Mouse (Mus musculus): Measurements from ENCODE around the gene Sdc4. TPM values are rescaled to one million over a fixed set of nuclear protein-coding genes. Genes with fewer than 3 reads are reported as not detected.

Sdc4 gene
- polyA plus RNA-seq, 1 experiment from 2014 or later = 19.6 TPM

- no peak overlapping the region for H3K4me3 ChIP-seq
- peaks cover 21% of the 10 kb centered on the region for H3K27me3 ChIP-seq (ENCODE audit: poor library complexity, severe bottlenecking)
- no peaks in the 10 kb centered on the region for H3K9me3 ChIP-seq
- peak overlapping the region; percentile 15; the same call in 1 of the 2 replicates for H3K27ac ChIP-seq
- no peaks in the 10 kb centered on the region; the same call in 1 of the 2 replicates for H3K36me3 ChIP-seq (replicated peaks)
- DNase-seq (ENCODE audit: extremely low spot score, low spot score) = no peak
- WGBS = 54% methylated on average over 5 of the region's 5 CpGs
- peaks cover 78% of the 10 kb centered on the region for H3K4me1 ChIP-seq
Measured at GRCm38 (mm10) chr2:164435216-164436090, 8.2 kb downstream of the Sdc4 start.

GRCm38 (mm10) chr2:164434681-164435080, 9.0 kb downstream of the Sdc4 start:
- H3K4me1 ChIP-seq = peaks cover 77% of the 10 kb centered on the region
- WGBS = 92% methylated on average over 3 of the region's 3 CpGs

GRCm38 (mm10) chr2:164433278-164433895, 10.3 kb downstream of the Sdc4 start:
- 79% methylated on average over 9 of the region's 9 CpGs for WGBS
- H3K27ac ChIP-seq = peak overlapping the region; percentile 68; the same call in 1 of the 2 replicates
- H3K4me1 ChIP-seq = peaks cover 84% of the 10 kb centered on the region

More at GRCm38 (mm10) chr2:164434681-164435080, 9.0 kb downstream of the Sdc4 start:
- no peak for DNase-seq (ENCODE audit: extremely low spot score, low spot score)
- no peaks in the 10 kb centered on the region for H3K36me3 ChIP-seq (replicated peaks)
- H3K27me3 ChIP-seq (ENCODE audit: poor library complexity, severe bottlenecking) = peaks cover 25% of the 10 kb centered on the region
- H3K4me3 ChIP-seq = no peak overlapping the region
- no peaks in the 10 kb centered on the region for H3K9me3 ChIP-seq
- H3K27ac ChIP-seq = no peak overlapping the region

DNA sequence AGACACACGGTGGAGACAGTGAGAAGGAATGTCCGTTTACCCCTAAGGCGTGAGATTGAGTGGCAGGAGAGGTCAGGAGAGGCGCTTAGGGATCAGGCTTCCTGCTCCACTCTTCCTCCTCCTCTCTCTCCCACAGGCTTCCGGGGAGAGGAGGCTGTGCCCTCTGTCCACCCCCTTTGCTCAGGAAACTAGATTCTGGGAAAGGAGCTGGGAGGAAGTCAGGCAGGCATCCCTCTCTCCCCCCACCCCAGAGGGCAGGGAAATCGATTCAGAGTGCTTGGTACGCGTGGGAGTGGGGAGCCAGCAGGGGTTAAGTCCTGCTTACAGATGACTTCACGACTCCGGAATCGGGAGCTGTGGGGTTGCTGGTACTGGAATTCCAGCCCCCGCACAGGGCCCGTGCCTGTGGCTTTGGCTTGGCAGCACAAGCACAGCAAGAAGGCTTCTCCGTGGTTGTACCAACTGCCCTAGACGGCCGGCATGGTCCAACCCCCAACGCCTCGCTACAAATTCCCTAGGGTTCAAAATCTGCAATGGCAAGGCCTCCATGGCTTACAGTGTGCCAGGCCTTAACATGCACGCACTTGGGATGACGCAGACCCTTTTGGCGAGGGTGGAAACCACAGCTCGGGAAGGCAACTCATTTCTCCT, 11.0 kb downstream of the Sdc4 start:
- no peak for DNase-seq (ENCODE audit: extremely low spot score, low spot score)
- Histone ChIP-seq H3K27me3 (ENCODE audit: poor library complexity, severe bottlenecking) (peaks cover 39% of the 10 kb centered on the region), H3K4me1 (peaks cover 80% of the 10 kb centered on the region), H3K36me3 (replicated peaks) (peaks cover 13% of the 10 kb centered on the region), H3K27ac (peak overlapping the region; percentile 68; the same call in 1 of the 2 replicates), H3K9me3 (no peaks in the 10 kb centered on the region), H3K4me3 (no peak overlapping the region)
- WGBS = 37% methylated on average over 22 of the region's 22 CpGs

More at GRCm38 (mm10) chr2:164433278-164433895, 10.3 kb downstream of the Sdc4 start:
- no peak for DNase-seq (ENCODE audit: extremely low spot score, low spot score)
- H3K36me3 ChIP-seq (replicated peaks) = peaks cover 6% of the 10 kb centered on the region; the same call in 1 of the 2 replicates
- no peaks in the 10 kb centered on the region for H3K9me3 ChIP-seq
- no peak overlapping the region for H3K4me3 ChIP-seq
- peaks cover 38% of the 10 kb centered on the region for H3K27me3 ChIP-seq (ENCODE audit: poor library complexity, severe bottlenecking)

GRCm38 (mm10) chr2:164431676-164432465, 11.8 kb downstream of the Sdc4 start:
- H3K4me1 ChIP-seq = peaks cover 72% of the 10 kb centered on the region

GRCm38 (mm10) chr2:164430697-164431096, 13.0 kb downstream of the Sdc4 start:
- Histone ChIP-seq H3K27me3 (ENCODE audit: poor library complexity, severe bottlenecking) (peaks cover 39% of the 10 kb centered on the region), H3K9me3 (no peaks in the 10 kb centered on the region), H3K4me1 (peaks cover 67% of the 10 kb centered on the region), H3K36me3 (replicated peaks) (peaks cover 13% of the 10 kb centered on the region), H3K4me3 (no peak overlapping the region), H3K27ac (no peak overlapping the region)
- no peak for DNase-seq (ENCODE audit: extremely low spot score, low spot score)
- WGBS = 10% methylated on average over 7 of the region's 7 CpGs

More at GRCm38 (mm10) chr2:164431676-164432465, 11.8 kb downstream of the Sdc4 start:
- peaks cover 39% of the 10 kb centered on the region for H3K27me3 ChIP-seq (ENCODE audit: poor library complexity, severe bottlenecking)
- H3K4me3 ChIP-seq = no peak overlapping the region
- 65% methylated on average over 9 of the region's 9 CpGs for WGBS
- peak overlapping the region; percentile 68; the same call in 1 of the 2 replicates for H3K27ac ChIP-seq
- H3K36me3 ChIP-seq (replicated peaks) = peaks cover 13% of the 10 kb centered on the region
- no peaks in the 10 kb centered on the region for H3K9me3 ChIP-seq
- no peak for DNase-seq (ENCODE audit: extremely low spot score, low spot score)

DNA sequence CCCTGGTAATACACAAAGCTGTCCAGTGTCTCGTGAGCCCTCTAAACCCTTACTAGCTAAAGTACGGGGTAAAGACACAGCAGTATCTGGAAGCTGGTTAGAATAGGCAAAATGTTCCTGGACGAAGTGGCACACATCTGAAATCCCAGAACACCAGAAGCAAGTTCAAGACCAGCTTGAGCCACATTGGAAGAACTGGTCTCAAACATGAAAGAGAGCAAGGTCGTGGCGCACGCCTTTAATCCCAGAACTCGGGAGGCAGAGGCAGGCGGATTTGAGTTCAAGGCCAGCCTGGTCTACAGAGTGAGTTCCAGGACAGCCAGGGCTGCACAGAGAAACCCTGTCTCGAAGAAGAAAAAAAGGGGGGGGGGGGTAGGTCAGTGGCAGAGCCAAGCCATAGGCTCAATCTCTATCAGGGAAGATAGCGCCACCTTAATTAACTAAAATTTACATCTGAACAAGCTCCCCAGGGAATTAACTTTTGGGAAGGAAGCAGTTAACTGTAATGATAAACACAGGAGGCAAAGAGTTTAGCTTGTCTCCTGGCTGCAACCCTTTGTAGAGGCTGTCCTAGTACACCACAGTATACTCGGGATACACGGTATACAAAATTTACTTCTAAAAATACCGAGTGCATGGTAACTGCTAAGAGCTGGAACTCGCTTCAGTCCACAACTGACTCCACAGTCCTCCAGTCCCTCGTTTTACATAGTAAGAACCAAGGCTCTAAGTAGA, 13.6 kb downstream of the Sdc4 start:
- Histone ChIP-seq H3K27ac (no peak overlapping the region), H3K4me3 (no peak overlapping the region), H3K4me1 (peaks cover 60% of the 10 kb centered on the region), H3K9me3 (no peaks in the 10 kb centered on the region), H3K36me3 (replicated peaks) (peaks cover 13% of the 10 kb centered on the region), H3K27me3 (ENCODE audit: poor library complexity, severe bottlenecking) (peaks cover 39% of the 10 kb centered on the region)
- 43% methylated on average over 15 of the region's 15 CpGs for WGBS
- DNase-seq (ENCODE audit: extremely low spot score, low spot score) = no peak

- H3K27me3 ChIP-seq (ENCODE audit: poor library complexity, severe bottlenecking) = peaks cover 39% of the 10 kb centered on the region
- H3K9me3 ChIP-seq = no peaks in the 10 kb centered on the region
- 42% methylated on average over 5 of the region's 5 CpGs for WGBS
- DNase-seq (ENCODE audit: extremely low spot score, low spot score) = no peak
- H3K4me3 ChIP-seq = no peak overlapping the region
- H3K36me3 ChIP-seq (replicated peaks) = peaks cover 23% of the 10 kb centered on the region
- H3K27ac ChIP-seq = no peak overlapping the region
- H3K4me1 ChIP-seq = peaks cover 53% of the 10 kb centered on the region
Measured at GRCm38 (mm10) chr2:164428451-164428850, 15.2 kb downstream of the Sdc4 start.

GRCm38 (mm10) chr2:164426952-164427351, 16.7 kb downstream of the Sdc4 start:
- WGBS = 89% methylated on average over 5 of the region's 5 CpGs
- Histone ChIP-seq H3K9me3 (no peaks in the 10 kb centered on the region), H3K27me3 (ENCODE audit: poor library complexity, severe bottlenecking) (peaks cover 37% of the 10 kb centered on the region), H3K27ac (no peak overlapping the region), H3K36me3 (replicated peaks) (peaks cover 24% of the 10 kb centered on the region), H3K4me3 (no peak overlapping the region), H3K4me1 (peaks cover 38% of the 10 kb centered on the region)
- DNase-seq (ENCODE audit: extremely low spot score, low spot score) = no peak

DNA sequence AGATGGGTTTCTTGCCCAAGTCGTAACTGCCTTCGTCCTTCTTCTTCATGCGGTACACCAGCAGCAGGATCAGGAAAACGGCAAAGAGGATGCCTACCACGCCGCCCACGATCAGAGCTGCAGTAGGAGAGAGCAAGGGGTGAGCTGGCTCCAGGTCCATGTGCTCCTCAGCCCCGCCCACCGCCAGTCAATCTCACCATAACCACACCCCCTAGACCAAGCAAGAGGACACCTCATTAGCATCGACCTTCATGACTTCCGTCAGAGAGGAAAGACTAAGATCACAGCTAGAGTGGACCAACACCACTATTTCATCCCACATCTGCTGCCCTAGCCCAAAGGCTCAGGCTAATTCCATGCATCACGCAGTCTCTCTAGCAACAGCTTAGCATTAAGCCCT, 17.6 kb downstream of the Sdc4 start:
- peaks cover 24% of the 10 kb centered on the region for H3K36me3 ChIP-seq (replicated peaks)
- H3K27me3 ChIP-seq (ENCODE audit: poor library complexity, severe bottlenecking) = peaks cover 29% of the 10 kb centered on the region
- peaks cover 30% of the 10 kb centered on the region for H3K4me1 ChIP-seq
- no peak overlapping the region for H3K4me3 ChIP-seq
- 31% methylated on average over 12 of the region's 12 CpGs for WGBS
- DNase-seq (ENCODE audit: extremely low spot score, low spot score) = no peak
- H3K27ac ChIP-seq = no peak overlapping the region
- H3K9me3 ChIP-seq = no peaks in the 10 kb centered on the region

- Histone ChIP-seq H3K4me3 (no peak overlapping the region), H3K4me1 (peaks cover 23% of the 10 kb centered on the region), H3K36me3 (replicated peaks) (peaks cover 24% of the 10 kb centered on the region), H3K9me3 (no peaks in the 10 kb centered on the region), H3K27ac (no peak overlapping the region), H3K27me3 (ENCODE audit: poor library complexity, severe bottlenecking) (peaks cover 22% of the 10 kb centered on the region)
- DNase-seq (ENCODE audit: extremely low spot score, low spot score) = no peak
- WGBS = 89% methylated on average over 5 of the region's 5 CpGs
Measured at GRCm38 (mm10) chr2:164425401-164425800, 18.3 kb downstream of the Sdc4 start.
